Mouse (Mus musculus) ovary, adult 2 months (tissue): ENCODE measurements around the gene Parp2. TPM values are rescaled to one million over a fixed set of nuclear protein-coding genes. Genes with fewer than 3 reads are reported as not detected.

Source experiments
- polyA plus RNA-seq: library from polyadenylated mRNA; depleted of rRNA; stranded (reverse); fragments of >200 nt; gene quantifications from 2 replicates; pipeline ENCODE4 v1.2.3, GENCODE M21; 2012; rRNA removed

The Parp2 gene
- polyA plus RNA-seq = 9.4 and 12.8 TPM in 2 replicates

DNA sequence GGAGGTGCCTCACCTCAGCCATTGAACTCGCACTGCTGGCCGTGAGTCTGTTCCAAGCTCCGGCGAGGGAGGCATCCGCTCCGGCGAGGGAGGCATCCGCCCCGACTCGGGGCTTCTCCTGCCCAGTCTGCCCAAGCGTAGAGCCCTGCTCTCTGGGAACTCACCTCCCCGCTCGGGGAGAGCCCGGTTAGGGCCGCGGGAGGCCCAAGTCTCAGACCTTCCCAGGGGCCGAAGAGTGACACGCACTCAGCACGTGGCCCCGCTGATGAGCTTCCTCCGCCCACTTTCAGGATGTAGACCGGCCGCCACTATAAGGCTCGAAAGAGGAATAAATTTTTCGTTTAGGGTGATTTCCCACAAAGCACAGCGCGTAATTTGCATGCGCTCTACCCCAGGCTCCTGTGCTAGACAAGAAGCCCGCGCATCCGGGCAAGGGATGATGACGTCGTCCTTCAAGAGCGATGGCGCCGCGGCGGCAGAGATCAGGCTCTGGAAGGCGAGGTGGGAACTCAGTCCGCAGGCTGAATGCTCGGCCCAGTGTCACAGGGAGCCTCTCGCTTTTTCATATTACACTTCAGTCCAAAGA is at the start of gene Parp2, which contains the start of gene Ccnb1ip1:
Gene Parp2 (plus strand): TSS at position 355 of the 586 bp plus-strand sequence.
Gene Ccnb1ip1 (minus strand): TSS at position 246 of the 586 bp plus-strand sequence.

DNA sequence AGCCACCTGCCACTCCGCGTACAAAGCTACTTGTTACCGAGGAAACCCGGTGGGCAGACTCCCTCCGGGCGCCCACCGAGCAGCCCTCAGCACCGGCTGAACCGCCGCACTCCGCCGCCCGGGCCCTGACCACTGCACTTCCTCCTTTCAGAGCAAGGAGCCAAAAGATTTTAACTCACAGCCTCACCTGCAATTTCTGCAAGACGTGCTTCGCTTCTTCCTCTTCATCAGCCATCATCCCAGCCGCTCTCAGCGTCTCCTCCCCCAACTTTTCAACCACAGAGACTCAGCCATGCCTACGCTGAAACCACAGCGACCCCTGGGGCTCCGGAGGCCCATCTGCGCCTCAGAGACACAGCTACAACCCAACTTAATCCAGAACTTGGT is 22.4 kb upstream of the Parp2 start, which contains the start of gene Ttc5:
Gene Ttc5 (minus strand): TSS at position 269 of the 387 bp plus-strand sequence.

DNA sequence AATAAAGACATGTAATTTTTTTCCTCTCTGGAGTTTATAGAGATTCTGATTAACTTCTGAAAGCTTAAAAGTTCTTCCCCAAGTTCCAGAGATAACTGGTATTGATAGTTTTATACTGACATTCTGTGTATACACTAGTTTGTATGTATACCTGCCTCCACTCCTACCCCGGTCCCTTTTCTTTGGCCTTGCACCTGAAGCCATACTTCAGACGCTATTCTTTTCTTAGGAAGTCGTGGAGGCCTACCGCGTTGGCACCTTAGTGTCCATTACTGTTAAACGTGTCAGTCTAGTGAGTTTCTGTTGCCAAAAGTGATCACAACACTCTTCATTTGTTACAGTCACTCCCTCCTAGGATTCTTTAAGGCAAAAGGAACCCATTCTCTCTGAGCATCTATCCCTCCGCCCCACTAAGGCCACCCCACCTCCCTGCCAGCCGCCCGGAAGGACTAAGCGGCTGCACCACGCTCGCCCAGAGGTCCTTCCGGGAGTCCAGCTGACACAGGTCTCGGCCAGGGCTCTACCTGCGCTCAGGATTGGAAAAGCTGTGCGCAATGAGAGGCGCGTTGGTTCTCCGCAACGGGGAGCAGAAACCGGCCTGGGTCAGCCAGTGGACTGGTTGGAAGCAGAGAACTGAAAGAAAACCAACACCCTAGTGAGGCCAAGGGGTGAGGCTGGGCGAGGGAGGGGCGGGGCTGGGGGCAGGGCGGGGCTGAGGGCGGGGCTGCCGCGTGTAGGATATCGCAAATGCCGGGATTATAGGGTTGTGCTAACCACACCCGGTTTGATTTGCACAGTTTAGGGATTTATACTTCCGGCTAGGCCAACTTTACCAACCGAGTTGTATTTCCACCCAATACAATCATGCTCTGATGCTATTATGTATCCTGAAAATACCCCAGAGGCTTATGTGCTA is 62.5 kb downstream of the Parp2 start, which contains the start of gene Tep1:
Gene Tep1 (minus strand): TSS at position 672 of the 916 bp plus-strand sequence.

Other genes with a start within 250 kb of the Parp2 start
- gene Olfr744, start 193.0 kb upstream of the Parp2 start, polyA plus RNA-seq = not detected in 2 replicates
- gene Olfr745, start 168.5 kb upstream of the Parp2 start, polyA plus RNA-seq = not detected in 2 replicates
- gene Olfr746, start 160.8 kb upstream of the Parp2 start, polyA plus RNA-seq = not detected in 2 replicates
- not detected in 2 replicates for gene Olfr747, start 114.6 kb upstream of the Parp2 start, polyA plus RNA-seq
- not detected in 2 replicates for gene Olfr748, start 100.5 kb upstream of the Parp2 start, polyA plus RNA-seq
- not detected in 2 replicates for gene Olfr749, start 62.7 kb upstream of the Parp2 start, polyA plus RNA-seq
- 34.1 and 35.8 TPM in 2 replicates for gene Ttc5, start 22.3 kb upstream of the Parp2 start, polyA plus RNA-seq
- gene Ccnb1ip1, start 109 bp upstream of the Parp2 start, polyA plus RNA-seq = 0.12 TPM in 1 of 2 replicates, not detected in the other
- 31.4 and 33.2 TPM in 2 replicates for gene Tep1, start 62.7 kb downstream of the Parp2 start, polyA plus RNA-seq
- 0.29 and 0.79 TPM in 2 replicates for gene Klhl33, start 89.7 kb downstream of the Parp2 start, polyA plus RNA-seq
- gene Osgep, start 117.1 kb downstream of the Parp2 start, polyA plus RNA-seq = 182 and 229 TPM in 2 replicates
- 48.2 and 69.0 TPM in 2 replicates for gene Apex1, start 117.1 kb downstream of the Parp2 start, polyA plus RNA-seq
- 108 and 127 TPM in 2 replicates for gene Pip4p1, start 123.0 kb downstream of the Parp2 start, polyA plus RNA-seq
- gene Pnp, start 123.2 kb downstream of the Parp2 start, polyA plus RNA-seq = 26.6 and 29.7 TPM in 2 replicates
- gene Gm49342, start 136.7 kb downstream of the Parp2 start, polyA plus RNA-seq = 2.0 TPM in 1 of 2 replicates, not detected in the other
- gene Pnp2, start 148.2 kb downstream of the Parp2 start, polyA plus RNA-seq = 0.19 and 0.47 TPM in 2 replicates
- gene Rnase10, start 199.9 kb downstream of the Parp2 start, polyA plus RNA-seq = 0.10 TPM in 1 of 2 replicates, not detected in the other
- gene Rnase9, start 234.0 kb downstream of the Parp2 start, polyA plus RNA-seq = not detected in 2 replicates
- gene Rnase11, start 242.3 kb downstream of the Parp2 start, polyA plus RNA-seq = not detected in 2 replicates
- gene Rnase12, start 249.8 kb downstream of the Parp2 start, polyA plus RNA-seq = not detected in 2 replicates